Mouse (Mus musculus) liver, adult 2 months (tissue): ENCODE data around the gene I0C0044D17Rik. TPM values are rescaled to one million over a fixed set of nuclear protein-coding genes. Genes with fewer than 3 reads are reported as not detected.
A peak's percentile ranks its signal among the peaks of the same experiment; 100 is the strongest.
"Not testable (repeated sequence)": the region's sequence is repeated elsewhere in the genome, so short reads cannot be mapped to it uniquely, and the experiment has no call there.

Source experiments
- DNase-seq: peaks from one replicate; pipeline ENCODE4 v3.0.0-alpha.2; 2011; ENCODE audit warnings: low read depth, low spot score; ENCODE audit errors: extremely low read depth
- H3K27ac ChIP-seq: fragments of 200-500 bp; replicated peaks from 2 replicates; pipeline ENCODE4 v1.5.1; 2012; ENCODE audit warnings: low read depth, mild to moderate bottlenecking, control low read depth, inconsistent platforms, low read length; ENCODE audit not compliant: insufficient read depth
- H3K27me3 ChIP-seq: fragments of 200-500 bp; 2 replicates; pipeline ENCODE4 v1.6.1; 2012; ENCODE audit warnings: mild to moderate bottlenecking, moderate library complexity, low read length, inconsistent platforms; ENCODE audit not compliant: control insufficient read depth, insufficient read depth
- H3K36me3 ChIP-seq: fragments of 200-500 bp; 2 replicates; pipeline ENCODE4 v1.6.1; 2012; ENCODE audit warnings: low read length, inconsistent platforms; ENCODE audit not compliant: control insufficient read depth, insufficient read depth
- H3K4me1 ChIP-seq: fragments of 200-500 bp; 2 replicates; pipeline ENCODE4 v1.6.1; 2011; ENCODE audit warnings: low read length; ENCODE audit not compliant: control insufficient read depth, insufficient read depth
- H3K4me3 ChIP-seq: fragments of 200-500 bp; 2 replicates; pipeline ENCODE4 v1.5.1; 2011; ENCODE audit warnings: low read depth, mild to moderate bottlenecking, control low read depth, low read length, moderate library complexity; ENCODE audit not compliant: insufficient read depth
- H3K79me2 ChIP-seq: fragments of 200-500 bp; 2 replicates; pipeline ENCODE4 v1.6.1; 2012; ENCODE audit warnings: inconsistent platforms, mild to moderate bottlenecking, low read length, moderate library complexity; ENCODE audit not compliant: control insufficient read depth, insufficient read depth
- H3K9ac ChIP-seq: fragments of 200-500 bp; 2 replicates; pipeline ENCODE4 v1.6.1; 2012; ENCODE audit warnings: low read depth, mild to moderate bottlenecking, control low read depth, inconsistent platforms, low read length
- CTCF ChIP-seq: fragments of 200-500 bp; IDR thresholded peaks from 2 replicates; pipeline ENCODE4 v1.5.1; 2011; ENCODE audit warnings: low read depth, low read length, control low read depth
- POLR2A ChIP-seq: fragments of 200-500 bp; IDR thresholded peaks from 2 replicates; pipeline ENCODE4 v1.6.1; 2011; ENCODE audit warnings: low read length, control low read depth; ENCODE audit not compliant: insufficient read depth; ENCODE audit errors: extremely low read depth
- WGBS: fragments of 180-500 bp; shearing (Covaris S2); methylation state at CpG from one replicate; pipeline ENCODE4 v1.1.7; 2018; 5-methylcytosine and 5-hydroxymethylcytosine counted together
- polyA plus RNA-seq: library from polyadenylated mRNA; depleted of rRNA; stranded (reverse); fragments of >200 nt; gene quantifications from 2 replicates; pipeline ENCODE4 v1.2.3, GENCODE M21; 2012; rRNA removed
- total RNA-seq: library from RNA; depleted of rRNA; stranded (reverse); fragments of >200 nt; gene quantifications from 2 replicates; pipeline ENCODE4 v1.2.3, GENCODE M21; 2014; rRNA removed

The I0C0044D17Rik gene
- not detected in 2 replicates for total RNA-seq
- polyA plus RNA-seq = not detected in 2 replicates

GRCm38 (mm10) chr4:98823740-98824139 lies at the start of gene I0C0044D17Rik:
Gene I0C0044D17Rik (minus strand): TSS chr4:98823840.
- not testable (repeated sequence) for H3K27ac ChIP-seq, H3K4me3 ChIP-seq, H3K4me1 ChIP-seq, H3K27me3 ChIP-seq, H3K9ac ChIP-seq, H3K36me3 ChIP-seq, DNase-seq, H3K79me2 ChIP-seq
- WGBS = 95% methylated on average over 1 of the region's 1 CpGs

- Histone ChIP-seq H3K79me2 (no peaks in the 10 kb centered on the region), H3K4me1 (no peaks in the 10 kb centered on the region), H3K4me3 (no peak overlapping the region), H3K9ac (no peak overlapping the region), H3K27ac (no peak overlapping the region), H3K36me3 (no peaks in the 10 kb centered on the region), H3K27me3 (no peaks in the 10 kb centered on the region)
- TF ChIP-seq POLR2A (no peak), CTCF (no peak)
- WGBS = 93% methylated on average over 14 of the region's 14 CpGs
- no peak for DNase-seq
Observed at GRCm38 (mm10) chr4:98865386-98866237, 42.0 kb upstream of the I0C0044D17Rik start.

GRCm38 (mm10) chr4:98864546-98864945 lies 40.9 kb upstream of the I0C0044D17Rik start:
- Histone ChIP-seq H3K36me3 (no peaks in the 10 kb centered on the region), H3K79me2 (no peaks in the 10 kb centered on the region), H3K4me1 (no peaks in the 10 kb centered on the region), H3K27me3 (no peaks in the 10 kb centered on the region), H3K4me3 (no peak overlapping the region), H3K27ac (no peak overlapping the region), H3K9ac (no peak overlapping the region)
- no peak for TF ChIP-seq CTCF
- no peak for TF ChIP-seq POLR2A
- WGBS = 69% methylated on average over 3 of the region's 3 CpGs
- no peak for DNase-seq

GRCm38 (mm10) chr4:98864094-98864493 lies 40.5 kb upstream of the I0C0044D17Rik start:
- H3K79me2 ChIP-seq = no peaks in the 10 kb centered on the region
- no peak overlapping the region for H3K9ac ChIP-seq
- no peak for TF ChIP-seq POLR2A
- TF ChIP-seq CTCF = no peak
- DNase-seq = peak; percentile 53
- no peaks in the 10 kb centered on the region for H3K36me3 ChIP-seq
- no peak overlapping the region for H3K27ac ChIP-seq
- H3K4me1 ChIP-seq = no peaks in the 10 kb centered on the region
- H3K27me3 ChIP-seq = no peaks in the 10 kb centered on the region
- no peak overlapping the region for H3K4me3 ChIP-seq
- WGBS = 6% methylated on average over 1 of the region's 2 CpGs

- H3K79me2 ChIP-seq = no peaks in the 10 kb centered on the region
- WGBS = 86% methylated on average over 2 of the region's 2 CpGs
- H3K4me3 ChIP-seq = no peak overlapping the region
- H3K27ac ChIP-seq = no peak overlapping the region
- H3K9ac ChIP-seq = no peak overlapping the region
- no peak for DNase-seq
- H3K27me3 ChIP-seq = no peaks in the 10 kb centered on the region
- H3K4me1 ChIP-seq = no peaks in the 10 kb centered on the region
- TF ChIP-seq POLR2A (no peak), CTCF (no peak)
- no peaks in the 10 kb centered on the region for H3K36me3 ChIP-seq
Observed at GRCm38 (mm10) chr4:98863451-98863850, 39.8 kb upstream of the I0C0044D17Rik start.

- H3K4me1 ChIP-seq = no peaks in the 10 kb centered on the region
- no peak overlapping the region for H3K27ac ChIP-seq
- DNase-seq = no peak
- TF ChIP-seq POLR2A (no peak), CTCF (no peak)
- H3K79me2 ChIP-seq = no peaks in the 10 kb centered on the region
- H3K9ac ChIP-seq = no peak overlapping the region
- no peaks in the 10 kb centered on the region for H3K36me3 ChIP-seq
- H3K27me3 ChIP-seq = no peaks in the 10 kb centered on the region
- WGBS = 82% methylated on average over 4 of the region's 4 CpGs
- no peak overlapping the region for H3K4me3 ChIP-seq
Observed at GRCm38 (mm10) chr4:98858151-98858855, 34.7 kb upstream of the I0C0044D17Rik start.
